Mouse (Mus musculus) lung, embryonic 14.5 days (tissue): ENCODE measurements around the gene Olfr1016. TPM values are rescaled to one million over a fixed set of nuclear protein-coding genes. Genes with fewer than 3 reads are reported as not detected.

Experiments
- ATAC-seq: fragments of 200-750 bp; cut with Nextera tagmentation; 2 replicates; pipeline ENCODE4 v1.8.0; 2017; ENCODE audit warnings: mild to moderate bottlenecking, moderate TSS enrichment, moderate library complexity; ENCODE audit not compliant: insufficient read depth
- DNase-seq: peaks from one replicate; pipeline ENCODE4 v3.0.0-alpha.2; 2015
- H3K27ac ChIP-seq: fragments of 300-500 bp; sonication (generic); 2 replicates; pipeline ENCODE4 v1.5.1; 2014; ENCODE audit warnings: low read depth, mild to moderate bottlenecking, moderate library complexity
- H3K27me3 ChIP-seq: fragments of 300-500 bp; sonication (generic); 2 replicates; pipeline ENCODE4 v1.6.1; 2014; ENCODE audit warnings: low read length, control low read depth; ENCODE audit not compliant: insufficient read depth
- H3K36me3 ChIP-seq: fragments of 300-500 bp; sonication (generic); 2 replicates; pipeline ENCODE4 v1.6.1; 2014; ENCODE audit warnings: control low read depth; ENCODE audit not compliant: insufficient read depth
- H3K4me1 ChIP-seq: fragments of 300-500 bp; sonication (generic); 2 replicates; pipeline ENCODE4 v1.6.1; 2014; ENCODE audit warnings: antibody characterized with exemption, control low read depth; ENCODE audit not compliant: insufficient read depth
- H3K4me2 ChIP-seq: fragments of 300-500 bp; sonication (generic); 2 replicates; pipeline ENCODE4 v1.6.1; 2014; ENCODE audit warnings: mild to moderate bottlenecking
- H3K4me3 ChIP-seq: fragments of 300-500 bp; sonication (generic); 2 replicates; pipeline ENCODE4 v1.5.1; 2014; ENCODE audit warnings: low read depth, low read length
- H3K9ac ChIP-seq: fragments of 300-500 bp; sonication (generic); 2 replicates; pipeline ENCODE4 v1.6.1; 2014
- H3K9me3 ChIP-seq: fragments of 300-500 bp; sonication (generic); 2 replicates; pipeline ENCODE4 v1.6.1; 2016; ENCODE audit warnings: low read depth, low read length, control low read depth
- CTCF ChIP-seq: IDR thresholded peaks from 2 replicates; pipeline ENCODE4 v1.5.1; 2016; ENCODE audit warnings: antibody characterized with exemption, low read depth
- WGBS: fragments of 180-500 bp; shearing (Covaris S2); extraction: QIAGEN DNeasy Blood & Tissue Kit; methylation state at CpG from one replicate; pipeline ENCODE4 v1.1.7; 2014; 5-methylcytosine and 5-hydroxymethylcytosine counted together
- polyA plus RNA-seq: library from polyadenylated mRNA; unstranded; fragments of >200 nt; fragmentation: Nextera tagmentation; extraction: Ambion mirVana; gene quantifications from 2 replicates; pipeline ENCODE4 v1.2.1, GENCODE M21; 2014

Gene Olfr1016
- polyA plus RNA-seq, result not detected in 2 replicates

DNA sequence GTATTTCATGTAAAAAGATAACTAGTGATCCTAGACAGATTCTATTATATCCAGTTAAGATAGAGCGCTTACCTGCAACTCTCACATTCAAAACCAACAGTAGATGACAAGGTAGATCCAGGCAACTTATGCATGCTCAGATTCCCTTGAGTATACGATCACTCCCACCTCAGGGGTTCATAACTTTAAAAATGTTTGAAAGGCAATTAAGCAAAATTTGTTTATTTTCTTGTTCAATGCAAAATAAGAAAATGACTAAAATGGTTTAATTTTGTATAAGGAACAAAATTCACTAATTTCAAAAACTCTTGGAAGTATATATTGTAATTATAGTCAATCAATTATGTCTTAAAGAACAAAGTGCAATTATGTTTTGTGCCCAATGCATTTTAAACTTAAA, at the start of gene Olfr1016:
Gene Olfr1016 (minus strand): TSS at position 101 of the 400 bp plus-strand sequence.
- H3K27me3 ChIP-seq, result no peaks in the 10 kb centered on the region
- H3K4me2 ChIP-seq, result no peak within 1 kb of the TSS
- H3K4me3 ChIP-seq, result no peak within 1 kb of the TSS
- H3K36me3 ChIP-seq, result no peaks in the 10 kb centered on the region
- H3K9ac ChIP-seq, result no peak within 1 kb of the TSS
- DNase-seq (no peak), ATAC-seq (no peak)
- no peak within 1 kb of the TSS for H3K27ac ChIP-seq
- TF ChIP-seq CTCF, result no peak
- no peaks in the 10 kb centered on the region for H3K9me3 ChIP-seq
- H3K4me1 ChIP-seq, result no peaks in the 10 kb centered on the region
- 85% methylated on average over 2 of the region's 2 CpGs for WGBS

DNA sequence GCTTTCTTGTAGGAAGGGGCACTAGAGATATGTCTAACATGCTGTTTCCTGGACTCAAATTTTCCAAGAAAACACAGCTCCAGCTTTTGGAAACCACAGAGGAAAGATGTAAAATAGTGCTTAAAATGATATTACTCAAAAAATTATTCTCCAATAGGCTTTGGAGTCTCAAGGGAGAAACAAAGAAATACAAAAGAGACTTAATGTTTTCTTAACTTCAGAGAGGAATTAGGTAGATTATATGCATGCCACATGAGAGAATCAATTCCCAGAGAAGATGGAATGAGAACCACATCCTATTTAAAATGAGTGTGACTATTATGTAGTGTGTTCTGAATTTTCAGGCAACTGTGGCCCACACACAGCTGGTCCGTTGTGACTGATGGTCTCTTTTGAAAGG, 44.4 kb upstream of the Olfr1016 start, which contains the start of gene Olfr1020:
Gene Olfr1020 (plus strand): TSS at position 301 of the 400 bp plus-strand sequence.
- no peaks in the 10 kb centered on the region for H3K9me3 ChIP-seq
- no peak within 1 kb of the TSS for H3K4me3 ChIP-seq
- H3K9ac ChIP-seq, result no peak within 1 kb of the TSS
- H3K27me3 ChIP-seq, result no peaks in the 10 kb centered on the region
- no peaks in the 10 kb centered on the region for H3K36me3 ChIP-seq
- ATAC-seq (no peak), DNase-seq (no peak)
- H3K4me2 ChIP-seq, result no peak within 1 kb of the TSS
- H3K27ac ChIP-seq, result no peak within 1 kb of the TSS
- H3K4me1 ChIP-seq, result no peaks in the 10 kb centered on the region
- 81% methylated on average over 1 of the region's 1 CpGs for WGBS
- TF ChIP-seq CTCF, result no peak

DNA sequence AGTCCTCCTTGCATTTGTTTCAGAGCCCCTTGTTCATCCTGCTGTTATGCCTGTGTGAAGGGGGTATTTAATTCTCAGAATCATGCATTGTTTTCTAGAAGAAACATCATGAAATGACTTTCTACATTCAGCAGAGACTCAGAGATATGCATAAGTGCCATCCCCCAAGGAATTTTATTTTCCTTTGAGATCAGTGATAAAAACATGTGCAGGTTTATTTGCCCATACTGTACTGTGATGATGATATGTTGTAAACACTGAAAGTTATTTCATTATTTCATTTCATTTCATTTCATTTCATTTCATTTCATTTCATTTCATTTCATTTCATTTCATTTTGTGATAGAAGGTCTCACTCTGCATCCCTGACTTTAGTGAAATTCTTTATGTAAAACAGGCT, 43.0 kb upstream of the Olfr1016 start, which contains the start of gene Olfr1019:
Gene Olfr1019 (minus strand): TSS at position 101 of the 400 bp plus-strand sequence.
- no peaks in the 10 kb centered on the region for H3K4me1 ChIP-seq
- TF ChIP-seq CTCF, result no peak
- H3K9me3 ChIP-seq, result no peaks in the 10 kb centered on the region
- H3K9ac ChIP-seq, result no peak within 1 kb of the TSS
- H3K4me2 ChIP-seq, result no peak within 1 kb of the TSS
- H3K36me3 ChIP-seq, result no peaks in the 10 kb centered on the region
- H3K27ac ChIP-seq, result no peak within 1 kb of the TSS
- DNase-seq (no peak), ATAC-seq (no peak)
- no peak within 1 kb of the TSS for H3K4me3 ChIP-seq
- H3K27me3 ChIP-seq, result no peaks in the 10 kb centered on the region

DNA sequence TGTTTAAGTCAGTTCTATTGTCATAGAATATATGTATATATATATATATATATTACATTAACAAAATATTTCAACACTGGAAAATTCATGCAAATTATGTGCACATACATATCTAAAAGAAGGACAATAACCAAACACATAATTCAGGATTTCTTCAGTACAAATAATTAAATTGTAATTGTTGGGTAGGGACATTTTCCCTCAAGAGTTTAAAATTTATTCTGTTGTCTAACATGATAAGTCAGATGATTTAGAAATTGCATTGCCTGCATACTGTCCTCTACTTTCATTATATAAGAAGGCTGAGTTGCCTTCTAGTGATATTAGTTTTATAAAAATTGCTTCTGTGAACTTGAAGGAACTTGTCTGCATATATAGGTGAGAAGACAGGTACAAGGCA, 15.8 kb upstream of the Olfr1016 start, which contains the start of gene Olfr1018:
Gene Olfr1018 (plus strand): TSS at position 301 of the 400 bp plus-strand sequence.
- no peak for ATAC-seq
- no peak for TF ChIP-seq CTCF
- Histone ChIP-seq H3K9me3 (no peaks in the 10 kb centered on the region), H3K27me3 (no peaks in the 10 kb centered on the region), H3K27ac (no peak within 1 kb of the TSS), H3K4me3 (no peak within 1 kb of the TSS), H3K9ac (no peak within 1 kb of the TSS), H3K4me1 (no peaks in the 10 kb centered on the region), H3K4me2 (no peak within 1 kb of the TSS), H3K36me3 (no peaks in the 10 kb centered on the region)
- DNase-seq, result no peak

DNA sequence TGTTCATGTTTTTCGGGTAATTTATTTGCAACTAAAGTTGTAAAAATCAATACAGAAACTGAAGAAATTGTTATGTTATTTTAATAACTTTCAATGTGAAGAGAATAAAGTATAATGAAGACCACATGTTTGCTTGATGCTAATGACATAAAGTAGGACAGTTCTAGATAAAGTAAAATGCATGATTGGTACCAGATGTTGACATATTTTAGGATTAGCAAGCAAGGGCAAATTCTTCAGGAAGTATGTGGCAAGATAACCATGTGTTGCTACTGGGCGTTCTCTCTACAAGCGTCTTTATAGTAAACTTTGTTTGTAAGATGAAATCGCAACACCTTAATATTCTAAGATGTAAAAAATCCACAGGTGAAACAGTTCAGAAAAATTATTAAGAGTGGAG, 2.2 kb upstream of the Olfr1016 start:
- H3K36me3 ChIP-seq, result no peaks in the 10 kb centered on the region
- 71% methylated on average over 4 of the region's 4 CpGs for WGBS
- H3K9me3 ChIP-seq, result no peaks in the 10 kb centered on the region
- H3K9ac ChIP-seq, result no peak overlapping the region
- H3K4me2 ChIP-seq, result no peak overlapping the region
- DNase-seq (no peak), ATAC-seq (no peak)
- no peaks in the 10 kb centered on the region for H3K4me1 ChIP-seq
- H3K4me3 ChIP-seq, result no peak overlapping the region
- no peaks in the 10 kb centered on the region for H3K27me3 ChIP-seq
- no peak overlapping the region for H3K27ac ChIP-seq
- TF ChIP-seq CTCF, result no peak

DNA sequence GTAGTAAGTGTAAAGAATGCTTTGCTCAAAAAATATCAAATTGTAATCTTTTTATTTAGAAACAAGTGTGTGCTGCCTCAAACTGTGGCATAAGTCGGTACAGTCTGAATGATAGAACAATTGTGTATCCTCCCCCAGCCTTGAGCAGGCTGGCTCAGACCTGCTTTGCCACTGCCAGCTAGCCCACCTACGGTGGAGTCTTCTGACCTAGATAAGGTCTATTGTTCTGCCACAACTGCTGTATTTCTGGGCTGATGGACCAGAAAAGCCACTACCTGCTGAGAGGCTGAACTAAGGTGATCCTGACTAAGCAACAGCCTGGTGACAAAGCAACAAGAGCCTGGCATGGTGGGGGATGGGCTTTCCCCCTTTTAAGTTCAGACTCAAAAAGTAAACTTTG, 10.0 kb downstream of the Olfr1016 start:
- no peak overlapping the region for H3K9ac ChIP-seq

DNA sequence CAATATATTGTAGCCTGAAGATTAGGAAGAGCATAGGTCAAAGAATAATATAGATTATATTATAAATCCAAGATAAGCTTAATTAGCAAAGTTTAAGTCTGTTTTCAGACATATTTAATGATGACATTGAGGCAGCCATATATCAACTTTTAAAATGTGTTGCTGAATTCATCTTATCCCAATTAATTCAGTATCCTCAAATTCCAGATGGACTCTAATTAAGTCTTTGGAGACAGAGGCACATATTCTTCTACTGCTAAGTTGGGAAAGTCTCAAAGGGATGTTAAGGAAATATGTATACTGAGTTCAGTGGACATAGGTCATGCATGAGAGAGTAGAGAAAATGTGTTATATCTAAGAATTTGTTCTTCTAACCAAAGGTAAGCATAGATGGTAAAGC, 20.6 kb downstream of the Olfr1016 start, which contains the start of gene Olfr1015:
Gene Olfr1015 (plus strand): TSS at position 301 of the 400 bp plus-strand sequence.
- Histone ChIP-seq H3K9me3 (no peaks in the 10 kb centered on the region), H3K4me2 (no peak within 1 kb of the TSS), H3K27me3 (no peaks in the 10 kb centered on the region), H3K4me1 (no peaks in the 10 kb centered on the region), H3K36me3 (no peaks in the 10 kb centered on the region), H3K4me3 (no peak within 1 kb of the TSS), H3K9ac (no peak within 1 kb of the TSS), H3K27ac (no peak within 1 kb of the TSS)
- DNase-seq (no peak), ATAC-seq (no peak)
- TF ChIP-seq CTCF, result no peak

More for the DNA sequence above, 10.0 kb downstream of the Olfr1016 start:
- no peaks in the 10 kb centered on the region for H3K4me1 ChIP-seq
- no peak overlapping the region for H3K27ac ChIP-seq
- no peak for TF ChIP-seq CTCF
- H3K27me3 ChIP-seq, result no peaks in the 10 kb centered on the region
- no peaks in the 10 kb centered on the region for H3K36me3 ChIP-seq
- WGBS, result 48% methylated on average over 2 of the region's 2 CpGs
- DNase-seq, result no peak
- H3K9me3 ChIP-seq, result no peaks in the 10 kb centered on the region
- no peak for ATAC-seq
- H3K4me3 ChIP-seq, result no peak overlapping the region
- no peak overlapping the region for H3K4me2 ChIP-seq

DNA sequence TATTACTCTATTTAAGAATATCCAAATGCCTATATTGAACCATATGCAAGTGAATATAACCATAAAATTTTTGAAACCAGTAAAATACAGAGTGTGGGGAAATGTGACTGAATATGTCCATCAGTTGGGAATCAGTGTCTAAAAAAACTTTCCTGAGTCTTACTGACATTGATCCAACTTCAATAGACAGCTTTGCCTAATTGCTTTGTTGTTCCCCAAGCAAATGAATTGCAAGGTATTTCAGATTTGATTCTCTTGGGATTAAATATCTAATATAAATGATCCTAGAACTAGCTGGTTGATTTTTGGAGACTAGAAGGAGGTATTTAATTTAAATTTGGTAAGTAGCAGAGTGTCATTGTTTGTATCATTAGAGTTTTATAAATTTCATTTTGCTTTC, 29.9 kb downstream of the Olfr1016 start, which contains the start of gene Olfr1014:
Gene Olfr1014 (plus strand): TSS at position 301 of the 400 bp plus-strand sequence.
- Histone ChIP-seq H3K9ac (no peak within 1 kb of the TSS), H3K4me2 (no peak within 1 kb of the TSS), H3K36me3 (no peaks in the 10 kb centered on the region), H3K4me3 (no peak within 1 kb of the TSS), H3K4me1 (no peaks in the 10 kb centered on the region), H3K27ac (no peak within 1 kb of the TSS), H3K9me3 (no peaks in the 10 kb centered on the region), H3K27me3 (no peaks in the 10 kb centered on the region)
- no peak for TF ChIP-seq CTCF
- no peak for ATAC-seq
- DNase-seq, result no peak
